Mouse (Mus musculus) limb, embryonic 11.5 days (tissue): Measurements from ENCODE around the gene Fut11. TPM values are rescaled to one million over a fixed set of nuclear protein-coding genes. Genes with fewer than 3 reads are reported as not detected.

Experiments
- ATAC-seq: fragments of 200-750 bp; cut with Nextera tagmentation; 2 replicates; pipeline ENCODE4 v1.8.0; 2017; ENCODE audit warnings: low read depth; ENCODE audit not compliant: insufficient number of reproducible peaks, low FRiP score, low TSS enrichment
- DNase-seq: peaks from one replicate; pipeline ENCODE4 v3.0.0-alpha.2; 2015; ENCODE audit warnings: low spot score
- H3K27ac ChIP-seq: fragments of 300-500 bp; sonication (generic); replicated peaks from 2 replicates; pipeline ENCODE4 v1.5.1; 2014; ENCODE audit warnings: low read depth, mild to moderate bottlenecking, low read length
- H3K27me3 ChIP-seq: fragments of 300-500 bp; sonication (generic); 2 replicates; pipeline ENCODE4 v1.6.1; 2014; ENCODE audit warnings: mild to moderate bottlenecking, low read length, mixed read lengths; ENCODE audit not compliant: control insufficient read depth, insufficient read depth
- H3K36me3 ChIP-seq: fragments of 300-500 bp; sonication (generic); 2 replicates; pipeline ENCODE4 v1.6.1; 2014; ENCODE audit warnings: mild to moderate bottlenecking, low read length, moderate library complexity, mixed read lengths; ENCODE audit not compliant: control insufficient read depth, insufficient read depth
- H3K4me1 ChIP-seq: fragments of 300-500 bp; sonication (generic); 2 replicates; pipeline ENCODE4 v1.6.1; 2014; ENCODE audit warnings: low read length, mixed read lengths; ENCODE audit not compliant: control insufficient read depth, insufficient read depth
- H3K4me2 ChIP-seq: fragments of 300-500 bp; sonication (generic); 2 replicates; pipeline ENCODE4 v1.6.1; 2014; ENCODE audit warnings: low read depth, mild to moderate bottlenecking, moderate library complexity; ENCODE audit not compliant: severe bottlenecking
- H3K4me3 ChIP-seq: fragments of 300-500 bp; sonication (generic); 2 replicates; pipeline ENCODE4 v1.5.1; 2014; ENCODE audit warnings: low read depth, low read length
- H3K9ac ChIP-seq: fragments of 300-500 bp; sonication (generic); 2 replicates; pipeline ENCODE4 v1.6.1; 2014; ENCODE audit warnings: mild to moderate bottlenecking, low read length
- H3K9me3 ChIP-seq: fragments of 300-500 bp; sonication (generic); 2 replicates; pipeline ENCODE4 v1.6.1; 2016; ENCODE audit warnings: low read length; ENCODE audit not compliant: control insufficient read depth
- WGBS: fragments of 180-500 bp; shearing (Covaris S2); extraction: QIAGEN DNeasy Blood & Tissue Kit; methylation state at CpG from one replicate; pipeline ENCODE4 v1.1.7; 2014; 5-methylcytosine and 5-hydroxymethylcytosine counted together
- polyA plus RNA-seq: library from polyadenylated mRNA; unstranded; fragments of >200 nt; fragmentation: Nextera tagmentation; extraction: Ambion mirVana; gene quantifications from 2 replicates; pipeline ENCODE4 v1.2.1, GENCODE M21; 2014

The Fut11 gene
- polyA plus RNA-seq, 1 experiment from 2014 or later: 18.3 TPM

DNA sequence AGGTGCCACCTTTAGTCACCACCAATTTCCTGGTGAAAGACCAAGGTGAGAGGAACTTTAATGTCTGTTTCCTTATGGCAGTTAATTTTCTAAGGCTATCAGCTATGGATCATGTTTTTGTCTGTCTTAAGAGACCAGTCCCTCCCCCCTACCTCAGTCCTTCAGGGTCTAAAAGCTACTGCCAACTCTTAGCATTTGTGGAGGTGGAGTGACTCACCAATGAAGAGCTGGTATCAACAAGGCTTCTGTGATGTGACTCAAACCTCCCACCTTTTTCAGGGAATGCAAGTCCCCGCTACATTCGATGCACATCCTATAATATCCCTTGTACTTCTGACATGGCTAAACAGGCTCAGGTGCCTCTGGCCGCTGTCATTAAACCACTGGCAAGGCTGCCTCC is 8.2 kb upstream of the Fut11 start:
- no peaks in the 10 kb centered on the region for H3K4me1 ChIP-seq
- 93% methylated on average over 3 of the region's 3 CpGs for WGBS
- no peak overlapping the region for H3K27ac ChIP-seq
- H3K4me3 ChIP-seq: no peak overlapping the region
- H3K9ac ChIP-seq: no peak overlapping the region
- DNase-seq (no peak), ATAC-seq (no peak)
- no peaks in the 10 kb centered on the region for H3K27me3 ChIP-seq
- no peak overlapping the region for H3K4me2 ChIP-seq
- H3K9me3 ChIP-seq: no peaks in the 10 kb centered on the region
- H3K36me3 ChIP-seq: peaks cover 50% of the 10 kb centered on the region

DNA sequence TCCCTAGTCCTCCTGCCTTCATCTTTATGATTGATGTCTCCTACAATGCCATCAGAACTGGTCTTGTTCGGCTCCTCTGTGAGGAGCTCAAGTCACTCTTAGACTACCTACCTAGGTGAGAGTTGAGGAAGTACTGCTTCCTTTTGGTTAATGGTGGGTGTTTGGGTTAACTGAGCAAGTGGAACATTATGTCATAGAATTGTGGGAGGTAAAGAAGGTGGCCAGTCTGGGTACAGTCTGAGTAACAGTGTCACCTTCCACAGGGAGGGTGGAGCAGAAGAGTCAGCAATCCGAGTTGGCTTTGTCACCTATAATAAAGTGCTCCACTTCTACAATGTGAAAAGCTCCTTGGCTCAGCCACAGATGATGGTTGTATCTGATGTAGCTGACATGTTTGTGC is 5.8 kb upstream of the Fut11 start:
- ATAC-seq: no peak
- DNase-seq: no peak

DNA sequence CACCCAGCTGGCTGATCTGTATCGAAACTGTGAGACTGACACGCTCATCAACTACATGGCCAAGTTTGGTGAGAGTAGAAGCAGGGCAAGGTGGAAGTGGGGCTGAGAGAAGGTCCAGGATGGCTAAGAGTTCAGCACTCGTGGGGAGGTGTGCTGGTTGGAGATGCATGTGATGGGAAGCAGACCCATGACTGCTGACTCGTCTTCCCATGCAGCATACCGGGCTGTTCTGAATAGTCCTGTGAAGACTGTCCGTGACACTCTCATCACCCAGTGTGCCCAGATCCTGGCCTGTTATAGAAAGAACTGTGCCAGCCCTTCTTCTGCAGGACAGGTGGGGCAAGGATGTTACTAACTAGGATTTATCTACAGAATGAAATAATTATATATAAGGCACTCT is 3.0 kb upstream of the Fut11 start:
- no peak for DNase-seq
- Histone ChIP-seq H3K9me3 (no peaks in the 10 kb centered on the region), H3K27me3 (no peaks in the 10 kb centered on the region), H3K4me2 (no peak overlapping the region), H3K36me3 (peaks cover 28% of the 10 kb centered on the region), H3K27ac (no peak overlapping the region), H3K4me3 (no peak overlapping the region), H3K9ac (no peak overlapping the region), H3K4me1 (peaks cover 13% of the 10 kb centered on the region)
- WGBS: 94% methylated on average over 6 of the region's 6 CpGs
- no peak for ATAC-seq

More for the DNA sequence above, 5.8 kb upstream of the Fut11 start:
- H3K36me3 ChIP-seq: peaks cover 46% of the 10 kb centered on the region
- H3K9me3 ChIP-seq: no peaks in the 10 kb centered on the region
- H3K4me3 ChIP-seq: no peak overlapping the region
- H3K9ac ChIP-seq: no peak overlapping the region
- WGBS: 92% methylated on average over 2 of the region's 2 CpGs
- H3K4me1 ChIP-seq: no peaks in the 10 kb centered on the region
- H3K4me2 ChIP-seq: no peak overlapping the region
- H3K27ac ChIP-seq: no peak overlapping the region
- H3K27me3 ChIP-seq: no peaks in the 10 kb centered on the region

DNA sequence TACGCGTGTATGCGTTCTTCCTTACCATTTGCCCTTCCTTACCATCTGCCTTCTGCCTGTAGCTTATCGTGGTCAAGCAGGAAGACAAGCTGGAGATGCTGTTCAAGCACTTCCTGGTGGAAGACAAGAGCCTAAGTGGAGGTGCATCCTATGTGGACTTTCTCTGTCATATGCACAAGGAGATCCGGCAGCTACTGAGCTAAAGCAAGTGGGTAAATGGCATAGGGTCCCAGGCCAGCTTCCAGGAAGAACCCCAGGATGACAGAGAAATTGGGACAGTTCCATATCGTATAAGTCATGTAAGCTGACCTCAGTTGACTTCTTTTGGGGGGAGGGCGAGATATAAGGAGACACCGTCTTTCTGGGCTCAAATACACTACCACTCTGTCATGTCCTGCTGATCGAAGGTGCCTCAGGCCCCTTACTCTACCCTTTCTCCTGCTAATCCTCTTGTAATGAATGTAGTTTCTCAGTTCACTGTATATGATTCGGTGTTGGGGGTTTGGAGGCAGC is 1.1 kb upstream of the Fut11 start:
- H3K4me1 ChIP-seq: peaks cover 19% of the 10 kb centered on the region
- no peak overlapping the region for H3K9ac ChIP-seq
- ATAC-seq: no peak
- no peaks in the 10 kb centered on the region for H3K9me3 ChIP-seq
- 95% methylated on average over 10 of the region's 10 CpGs for WGBS
- H3K27ac ChIP-seq: no peak overlapping the region
- no peak overlapping the region for H3K4me2 ChIP-seq
- H3K27me3 ChIP-seq: no peaks in the 10 kb centered on the region
- no peak for DNase-seq
- no peak overlapping the region for H3K4me3 ChIP-seq
- peaks cover 23% of the 10 kb centered on the region; the same call in 1 of the 2 replicates for H3K36me3 ChIP-seq

DNA sequence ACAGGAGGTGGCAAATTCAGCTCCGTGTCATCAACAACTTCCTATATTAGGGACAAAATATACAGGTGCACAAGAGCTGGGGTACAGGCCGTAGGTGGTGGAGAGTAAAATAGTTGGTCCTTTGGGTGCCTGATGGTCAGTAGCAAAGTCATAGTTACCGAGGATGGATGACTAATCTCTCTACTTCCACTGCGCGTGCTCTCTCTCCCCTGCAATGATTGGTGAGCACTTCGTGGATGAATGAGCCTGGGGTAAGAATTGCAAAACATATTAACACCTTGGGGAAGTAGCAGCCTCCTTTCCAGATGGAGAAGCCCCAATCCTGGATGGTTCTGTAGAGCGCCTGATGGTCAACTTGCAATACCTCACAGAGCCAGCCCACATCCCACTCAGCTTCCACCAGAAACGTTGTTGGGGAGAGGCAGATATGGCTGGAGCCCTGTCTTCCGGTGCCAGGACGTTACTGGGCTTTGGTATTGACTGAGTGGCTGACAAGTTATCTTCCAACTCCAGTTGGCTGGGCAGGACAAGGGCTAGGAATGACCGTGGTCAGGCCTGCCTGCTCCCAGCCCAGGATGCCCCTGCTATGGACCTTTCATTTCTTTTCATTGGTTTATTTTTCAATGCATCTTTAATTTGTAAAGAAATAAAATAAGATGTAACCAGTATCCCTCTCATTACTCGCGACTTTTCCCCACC is 434 bp upstream of the Fut11 start:
- Histone ChIP-seq H3K9ac (peak overlapping the region; percentile 83), H3K4me2 (peak overlapping the region; percentile 75), H3K36me3 (peaks cover 17% of the 10 kb centered on the region; the same call in 1 of the 2 replicates), H3K4me1 (peaks cover 19% of the 10 kb centered on the region), H3K27ac (peak overlapping the region; percentile 93), H3K9me3 (no peaks in the 10 kb centered on the region), H3K4me3 (peak overlapping the region; percentile 72), H3K27me3 (no peaks in the 10 kb centered on the region)
- peak; percentile 37 for ATAC-seq
- no peak for DNase-seq
- WGBS: 49% methylated on average over 13 of the region's 13 CpGs

DNA sequence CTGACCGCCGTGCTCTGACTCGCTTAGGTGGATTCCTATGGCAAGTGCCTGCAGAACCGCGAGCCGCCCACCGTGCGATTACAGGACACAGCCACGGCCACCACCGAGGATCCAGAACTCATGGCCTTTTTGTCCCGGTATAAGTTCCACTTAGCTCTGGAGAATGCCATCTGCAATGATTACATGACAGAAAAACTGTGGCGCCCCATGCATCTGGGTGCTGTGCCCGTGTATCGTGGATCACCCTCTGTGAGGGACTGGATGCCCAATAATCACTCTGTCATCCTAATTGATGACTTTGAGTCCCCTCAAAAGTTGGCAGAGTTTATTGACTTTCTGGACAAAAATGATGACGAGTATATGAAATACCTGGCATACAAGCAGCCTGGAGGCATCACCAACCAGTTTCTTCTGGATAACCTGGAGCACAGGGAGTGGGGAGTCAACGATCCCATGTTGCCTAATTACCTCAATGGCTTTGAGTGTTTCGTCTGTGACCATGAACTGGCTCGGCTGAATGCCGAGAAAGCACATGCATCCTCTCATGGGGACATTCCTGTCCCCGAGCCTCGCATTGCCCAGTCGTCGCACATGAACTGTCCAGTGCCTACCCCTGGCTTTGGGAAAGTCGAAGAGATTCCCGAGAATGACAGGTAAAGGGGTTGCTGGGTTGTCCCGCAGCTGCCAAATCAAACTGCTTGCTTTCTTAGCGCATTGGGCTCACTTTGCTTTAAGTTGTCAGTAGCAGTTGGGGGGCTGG is 1.2 kb downstream of the Fut11 start:
- H3K4me1 ChIP-seq: peaks cover 19% of the 10 kb centered on the region
- peak overlapping the region; percentile 83 for H3K9ac ChIP-seq
- H3K4me3 ChIP-seq: peak overlapping the region; percentile 72
- no peak; the same call in 1 of the 2 replicates for ATAC-seq
- 15% methylated on average over 27 of the region's 27 CpGs for WGBS
- H3K27ac ChIP-seq: no peak overlapping the region; the same call in 1 of the 2 replicates
- H3K36me3 ChIP-seq: peaks cover 14% of the 10 kb centered on the region; the same call in 1 of the 2 replicates
- H3K27me3 ChIP-seq: no peaks in the 10 kb centered on the region
- no peaks in the 10 kb centered on the region for H3K9me3 ChIP-seq
- H3K4me2 ChIP-seq: peak overlapping the region; percentile 75
- DNase-seq: no peak

DNA sequence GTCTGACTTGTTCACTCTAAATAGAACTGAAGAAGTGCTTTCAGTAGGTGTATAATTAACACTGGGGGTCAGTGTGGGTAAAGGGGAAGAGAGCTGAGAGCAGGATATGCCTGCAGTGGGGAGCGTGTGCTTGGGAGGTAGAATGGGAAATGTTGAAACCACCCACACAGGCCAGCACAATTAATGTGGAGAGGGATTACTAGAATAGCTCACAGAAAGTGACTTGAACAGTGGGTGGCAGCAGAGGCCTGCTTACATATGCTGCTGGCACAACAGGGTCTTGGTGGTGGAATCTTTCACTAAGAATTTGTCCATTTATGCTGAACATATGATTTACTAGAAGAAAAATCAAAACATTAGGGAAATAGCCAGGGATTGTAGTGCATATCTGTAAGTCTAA is 2.2 kb downstream of the Fut11 start:
- Histone ChIP-seq H3K36me3 (peaks cover 6% of the 10 kb centered on the region; the same call in 1 of the 2 replicates), H3K4me2 (peak overlapping the region; percentile 75; the same call in 1 of the 2 replicates), H3K27me3 (no peaks in the 10 kb centered on the region), H3K27ac (no peak overlapping the region), H3K4me3 (peak overlapping the region; percentile 12; the same call in 1 of the 2 replicates), H3K4me1 (peaks cover 23% of the 10 kb centered on the region), H3K9ac (no peak overlapping the region), H3K9me3 (no peaks in the 10 kb centered on the region)
- ATAC-seq (no peak), DNase-seq (peak; percentile 56)
- 39% methylated on average over 1 of the region's 1 CpGs for WGBS

DNA sequence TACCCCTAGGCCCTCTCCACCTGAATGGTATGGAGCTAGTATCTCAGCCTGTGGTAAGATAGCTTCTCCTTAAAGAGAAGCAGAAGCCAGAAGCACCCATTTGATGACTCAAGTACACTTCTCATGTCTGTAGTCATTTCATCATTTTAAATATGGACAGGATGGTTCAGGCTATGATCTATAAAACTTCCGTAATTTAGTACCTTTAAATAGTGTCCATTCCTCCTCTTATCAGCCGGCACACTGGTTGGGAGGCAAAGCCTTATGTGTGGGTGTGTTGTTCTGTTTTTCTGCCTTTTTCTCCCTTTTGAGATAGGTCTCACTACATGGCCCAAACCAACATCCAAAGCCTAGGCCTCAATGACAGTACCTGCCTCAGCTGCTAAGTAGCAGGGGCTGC is 3.7 kb downstream of the Fut11 start:
- Histone ChIP-seq H3K9ac (no peak overlapping the region), H3K9me3 (no peaks in the 10 kb centered on the region), H3K27me3 (no peaks in the 10 kb centered on the region), H3K4me3 (no peak overlapping the region), H3K4me2 (no peak overlapping the region), H3K36me3 (peaks cover 1% of the 10 kb centered on the region; the same call in 1 of the 2 replicates), H3K4me1 (peaks cover 23% of the 10 kb centered on the region), H3K27ac (no peak overlapping the region)
- ATAC-seq: no peak
- 86% methylated on average over 2 of the region's 2 CpGs for WGBS
- no peak for DNase-seq
